Mouse (Mus musculus) limb, embryonic 13.5 days (tissue): Measurements from ENCODE around the gene Trpc4ap. TPM values are rescaled to one million over a fixed set of nuclear protein-coding genes. Genes with fewer than 3 reads are reported as not detected.

Experiments
- ATAC-seq: fragments of 200-750 bp; cut with Nextera tagmentation; 2 replicates; pipeline ENCODE4 v1.8.0; 2017; ENCODE audit warnings: low read depth, moderate number of reproducible peaks, moderate TSS enrichment; ENCODE audit not compliant: low FRiP score
- H3K27ac ChIP-seq: fragments of 300-500 bp; sonication (generic); 2 replicates; pipeline ENCODE4 v1.5.1; 2015; ENCODE audit warnings: inconsistent platforms, mild to moderate bottlenecking, moderate library complexity
- H3K27me3 ChIP-seq: fragments of 300-500 bp; sonication (generic); 2 replicates; pipeline ENCODE4 v1.6.1; 2015; ENCODE audit warnings: mild to moderate bottlenecking, inconsistent platforms
- H3K36me3 ChIP-seq: fragments of 300-500 bp; sonication (generic); 2 replicates; pipeline ENCODE4 v1.6.1; 2015; ENCODE audit warnings: inconsistent platforms, mild to moderate bottlenecking, moderate library complexity
- H3K4me1 ChIP-seq: fragments of 300-500 bp; sonication (generic); 2 replicates; pipeline ENCODE4 v1.6.1; 2015; ENCODE audit warnings: inconsistent platforms
- H3K4me2 ChIP-seq: fragments of 300-500 bp; sonication (generic); replicated peaks from 2 replicates; pipeline ENCODE4 v1.6.1; 2015; ENCODE audit warnings: inconsistent platforms, mild to moderate bottlenecking, moderate library complexity
- H3K4me3 ChIP-seq: fragments of 300-500 bp; sonication (generic); 2 replicates; pipeline ENCODE4 v1.5.1; 2015; ENCODE audit warnings: moderate library complexity, mild to moderate bottlenecking, inconsistent platforms
- H3K9ac ChIP-seq: fragments of 300-500 bp; sonication (generic); 2 replicates; pipeline ENCODE4 v1.6.1; 2015; ENCODE audit warnings: mild to moderate bottlenecking, inconsistent platforms
- H3K9me3 ChIP-seq: fragments of 300-500 bp; sonication (generic); 2 replicates; pipeline ENCODE4 v1.6.1; 2016; ENCODE audit warnings: inconsistent platforms
- WGBS: fragments of 180-500 bp; shearing (Covaris S2); methylation state at CpG from one replicate; pipeline ENCODE4 v1.1.7; 2015; 5-methylcytosine and 5-hydroxymethylcytosine counted together
- polyA plus RNA-seq: library from polyadenylated mRNA; unstranded; fragments of >200 nt; fragmentation: Nextera tagmentation; extraction: Ambion mirVana; gene quantifications from 2 replicates; pipeline ENCODE4 v1.2.1, GENCODE M21; 2015

Gene Trpc4ap
- polyA plus RNA-seq, 1 experiment from 2014 or later, result 160 TPM

DNA sequence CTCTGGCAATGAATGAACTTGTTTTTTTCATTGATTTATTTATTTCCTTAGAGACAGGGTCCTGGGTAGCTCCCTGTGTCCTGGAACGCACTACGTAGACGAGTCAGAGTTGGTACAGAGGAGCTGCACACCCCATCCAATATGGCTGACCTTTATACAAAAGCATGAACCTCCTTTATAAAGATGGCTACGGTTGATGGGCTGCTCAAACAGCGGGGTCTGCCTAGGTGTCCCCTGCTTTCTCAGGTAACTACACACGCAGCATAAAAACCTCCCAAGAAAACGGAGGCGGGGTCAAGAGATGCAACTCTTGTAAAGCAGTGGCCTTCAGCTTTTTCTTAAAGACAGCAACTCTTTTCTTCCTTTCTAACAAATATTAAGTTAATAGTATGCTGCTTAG lies 24.3 kb downstream of the Trpc4ap start:
- WGBS, result 94% methylated on average over 8 of the region's 8 CpGs
- H3K27me3 ChIP-seq, result no peaks in the 10 kb centered on the region
- no peak overlapping the region for H3K27ac ChIP-seq
- no peak overlapping the region for H3K9ac ChIP-seq
- ATAC-seq, result no peak
- H3K36me3 ChIP-seq, result peaks cover 79% of the 10 kb centered on the region
- H3K4me3 ChIP-seq, result no peak overlapping the region
- no peak overlapping the region for H3K4me2 ChIP-seq
- H3K4me1 ChIP-seq, result no peaks in the 10 kb centered on the region
- no peaks in the 10 kb centered on the region for H3K9me3 ChIP-seq

DNA sequence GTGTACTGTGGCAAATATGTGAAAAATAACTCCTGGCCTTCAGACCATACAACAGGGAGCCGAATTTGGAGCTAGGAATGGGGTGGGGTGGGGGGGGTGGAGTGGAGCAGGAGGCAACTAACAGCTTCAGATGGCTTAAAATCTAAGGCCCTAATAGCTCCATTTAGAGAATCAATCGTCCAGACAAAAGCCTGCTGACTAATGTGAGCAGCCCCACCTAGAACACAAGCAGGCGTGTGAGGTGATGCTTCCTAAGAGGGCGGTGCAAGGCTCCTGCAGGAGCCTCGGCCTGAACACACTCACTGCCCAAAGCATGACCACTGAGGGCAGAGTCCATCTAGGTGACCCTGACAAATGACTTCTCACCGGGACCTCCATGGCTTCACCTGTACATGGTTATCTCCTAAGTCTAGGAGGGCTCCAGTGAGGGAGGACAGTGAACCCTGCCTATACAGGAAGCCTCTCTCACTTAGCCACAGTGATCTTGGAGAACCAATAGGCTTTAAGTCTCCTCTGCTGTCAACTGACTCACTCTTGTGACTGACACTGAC lies 28.2 kb downstream of the Trpc4ap start:
- Histone ChIP-seq H3K9ac (no peak overlapping the region), H3K4me1 (no peaks in the 10 kb centered on the region), H3K27me3 (no peaks in the 10 kb centered on the region), H3K4me3 (no peak overlapping the region), H3K4me2 (no peak overlapping the region), H3K27ac (no peak overlapping the region), H3K9me3 (no peaks in the 10 kb centered on the region), H3K36me3 (peaks cover 86% of the 10 kb centered on the region)
- ATAC-seq, result no peak
- 87% methylated on average over 6 of the region's 6 CpGs for WGBS

DNA sequence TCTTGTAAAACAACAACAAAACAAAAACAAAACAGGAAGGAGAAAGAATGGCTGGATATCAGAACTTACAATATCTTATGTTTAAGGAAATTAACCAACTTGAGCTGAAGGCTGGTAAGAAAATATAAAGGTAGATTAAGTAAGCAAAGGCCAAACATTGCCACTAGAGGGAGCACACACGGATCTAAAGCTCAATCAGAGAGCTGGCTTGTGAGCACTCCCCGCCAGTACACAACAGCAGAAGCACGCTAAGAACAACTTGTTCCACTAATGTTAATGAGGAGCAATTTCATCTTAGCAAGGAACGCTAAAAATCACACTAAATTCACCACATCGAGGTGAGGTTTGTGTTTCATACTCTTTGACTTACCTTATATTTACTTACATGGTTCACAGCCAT lies 29.1 kb downstream of the Trpc4ap start:
- Histone ChIP-seq H3K4me1 (no peaks in the 10 kb centered on the region), H3K27me3 (no peaks in the 10 kb centered on the region), H3K9me3 (no peaks in the 10 kb centered on the region), H3K9ac (no peak overlapping the region), H3K36me3 (peaks cover 88% of the 10 kb centered on the region), H3K4me3 (no peak overlapping the region), H3K4me2 (no peak overlapping the region), H3K27ac (no peak overlapping the region)
- no peak for ATAC-seq
- 26% methylated on average over 5 of the region's 5 CpGs for WGBS

DNA sequence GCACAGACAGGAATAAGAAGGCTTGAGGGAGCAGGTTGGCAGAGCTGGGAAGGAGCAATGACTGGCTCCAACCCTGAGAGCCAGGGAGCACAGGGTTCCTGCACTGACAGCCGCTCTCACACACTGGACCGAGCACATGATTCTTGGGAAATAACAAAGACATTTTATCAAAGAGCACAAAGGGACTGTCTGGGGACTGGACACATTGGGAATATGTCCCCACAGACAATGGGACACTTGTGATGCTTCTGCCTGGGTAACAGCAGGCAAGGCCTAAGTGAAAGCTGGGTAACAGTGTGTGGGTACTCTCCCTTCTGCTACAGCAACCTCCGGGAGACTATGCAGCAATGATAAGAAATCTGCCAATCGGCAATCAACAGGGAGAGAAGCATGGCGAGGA lies 29.8 kb downstream of the Trpc4ap start:
- no peak for ATAC-seq
- no peak overlapping the region for H3K4me3 ChIP-seq
- no peak overlapping the region for H3K27ac ChIP-seq
- peaks cover 89% of the 10 kb centered on the region for H3K36me3 ChIP-seq
- 97% methylated on average over 5 of the region's 5 CpGs for WGBS
- H3K9ac ChIP-seq, result no peak overlapping the region
- H3K4me2 ChIP-seq, result no peak overlapping the region
- no peaks in the 10 kb centered on the region for H3K27me3 ChIP-seq
- no peaks in the 10 kb centered on the region for H3K9me3 ChIP-seq
- no peaks in the 10 kb centered on the region for H3K4me1 ChIP-seq

DNA sequence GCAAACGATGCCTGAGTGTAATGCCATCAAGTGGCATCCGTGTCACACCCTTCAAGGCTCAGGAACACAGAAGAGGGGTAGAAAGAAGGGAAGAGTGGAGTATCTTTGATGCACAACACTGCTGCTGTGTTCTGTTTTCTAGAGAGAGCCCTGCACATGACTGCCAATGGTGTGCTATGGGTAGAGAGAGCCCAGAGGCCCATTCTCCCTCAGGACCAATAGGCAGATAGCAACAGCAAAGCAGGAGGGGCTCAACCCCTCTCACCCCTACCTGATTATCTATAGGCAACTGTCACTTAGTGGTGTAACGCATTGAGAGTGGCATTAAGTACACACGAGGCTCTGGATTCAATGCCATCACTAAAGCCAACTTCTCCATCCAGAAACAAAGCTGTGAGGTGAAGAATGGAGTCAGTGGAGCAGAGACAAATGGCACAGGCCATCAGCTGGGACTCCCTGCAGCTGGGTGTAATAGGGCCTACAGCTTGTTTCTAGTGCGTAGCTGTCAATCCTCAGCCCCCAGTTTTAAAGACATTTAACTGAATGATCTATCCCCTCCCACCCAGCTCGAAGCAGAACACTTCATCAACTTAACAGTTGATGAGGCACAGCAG lies 36.3 kb downstream of the Trpc4ap start:
- ATAC-seq, result no peak
- WGBS, result 93% methylated on average over 6 of the region's 6 CpGs
- H3K36me3 ChIP-seq, result peaks cover 90% of the 10 kb centered on the region
- H3K4me1 ChIP-seq, result no peaks in the 10 kb centered on the region
- no peaks in the 10 kb centered on the region for H3K27me3 ChIP-seq
- H3K27ac ChIP-seq, result no peak overlapping the region
- no peak overlapping the region for H3K4me2 ChIP-seq
- H3K9me3 ChIP-seq, result no peaks in the 10 kb centered on the region
- H3K9ac ChIP-seq, result no peak overlapping the region
- no peak overlapping the region for H3K4me3 ChIP-seq

DNA sequence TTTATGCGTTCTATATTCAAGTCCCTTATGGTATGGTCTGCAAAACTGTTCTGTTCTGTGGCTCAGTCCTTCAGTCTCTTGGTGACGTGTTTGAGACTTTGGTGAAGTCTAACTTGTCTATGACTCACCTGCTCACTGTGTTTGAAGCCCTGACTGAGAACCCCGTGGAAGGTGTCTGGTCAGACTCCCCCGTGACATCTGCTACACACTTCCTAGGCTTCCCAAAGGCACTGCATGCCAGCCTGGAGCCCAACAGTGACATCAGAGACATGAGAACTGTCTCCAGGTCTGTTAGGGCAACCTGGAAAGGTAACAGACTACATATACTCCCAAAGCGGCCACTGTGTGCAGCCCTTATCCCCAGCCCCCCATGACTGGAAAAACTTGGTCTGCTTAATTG lies 39.6 kb downstream of the Trpc4ap start:
- Histone ChIP-seq H3K9ac (no peak overlapping the region), H3K27me3 (no peaks in the 10 kb centered on the region), H3K27ac (no peak overlapping the region), H3K4me2 (no peak overlapping the region), H3K4me1 (no peaks in the 10 kb centered on the region), H3K36me3 (peaks cover 91% of the 10 kb centered on the region), H3K9me3 (no peaks in the 10 kb centered on the region), H3K4me3 (no peak overlapping the region)
- no peak for ATAC-seq
- WGBS, result 93% methylated on average over 5 of the region's 5 CpGs

DNA sequence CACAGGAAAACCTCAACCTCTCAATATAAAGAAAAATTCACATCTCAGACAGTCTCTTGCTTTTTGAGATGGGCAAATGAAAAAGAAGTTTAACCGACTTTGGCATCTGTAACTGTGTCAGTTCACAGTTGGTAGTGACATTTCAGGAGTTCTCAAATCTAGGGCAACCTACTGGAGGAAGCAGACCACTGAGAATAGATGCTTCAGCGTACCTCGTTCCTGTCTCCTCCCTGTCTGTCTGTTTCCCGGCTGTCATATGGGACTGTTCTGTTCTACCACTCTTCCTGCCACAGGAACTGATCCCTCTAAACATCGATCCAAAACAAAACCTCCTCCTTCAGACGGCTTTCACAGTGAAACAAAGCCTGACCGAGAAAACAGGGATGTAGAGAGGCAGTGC lies 46.4 kb downstream of the Trpc4ap start:
- H3K4me1 ChIP-seq, result no peaks in the 10 kb centered on the region
- no peak overlapping the region for H3K4me3 ChIP-seq
- no peaks in the 10 kb centered on the region for H3K9me3 ChIP-seq
- peaks cover 93% of the 10 kb centered on the region for H3K36me3 ChIP-seq
- no peaks in the 10 kb centered on the region for H3K27me3 ChIP-seq
- ATAC-seq, result no peak
- no peak overlapping the region for H3K4me2 ChIP-seq
- no peak overlapping the region for H3K27ac ChIP-seq
- WGBS, result 88% methylated on average over 7 of the region's 7 CpGs
- no peak overlapping the region for H3K9ac ChIP-seq

DNA sequence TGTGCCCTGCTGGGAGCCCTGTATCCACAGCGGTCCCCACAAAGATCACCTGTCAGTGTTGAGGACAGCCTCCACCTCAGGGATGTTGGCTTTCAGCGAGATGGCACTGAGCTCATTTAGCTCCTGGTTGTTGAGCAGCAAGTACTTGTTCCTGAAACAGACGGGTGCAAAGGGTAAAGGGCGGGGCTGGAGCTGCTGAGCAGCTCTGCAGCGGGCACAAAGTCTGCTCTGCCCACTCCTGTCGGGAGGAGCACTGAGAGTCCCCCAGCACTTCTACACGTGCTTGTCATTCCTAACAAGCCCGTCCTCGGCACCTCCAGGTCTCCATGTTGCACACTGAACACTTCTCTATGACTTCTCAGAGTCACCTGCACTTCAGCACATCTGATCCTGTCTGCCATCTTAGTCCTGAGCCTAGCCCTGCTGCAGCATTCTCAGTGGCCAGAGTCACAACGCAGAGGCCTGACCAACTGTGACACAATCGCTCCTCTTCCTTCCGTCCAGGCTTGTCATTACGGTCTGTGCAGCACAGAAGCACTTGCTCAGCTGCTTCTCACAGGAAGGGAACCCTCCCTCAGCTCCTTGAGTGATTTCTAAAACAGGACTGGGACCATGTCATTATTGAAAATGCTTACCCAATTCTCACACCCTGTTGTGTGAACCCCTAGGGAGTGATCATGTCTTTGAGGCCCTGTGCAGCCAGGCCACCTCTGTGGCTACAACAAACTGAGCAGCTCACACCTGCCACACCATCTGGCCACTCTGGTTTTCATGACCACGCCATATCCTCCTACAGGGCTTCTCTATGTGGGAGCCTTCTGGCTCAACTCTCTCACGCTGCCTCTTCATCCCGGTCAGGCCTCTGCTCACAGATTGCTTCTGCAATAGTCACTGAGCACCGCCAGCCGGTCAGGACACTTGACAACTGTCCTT lies 50.4 kb downstream of the Trpc4ap start:
- Histone ChIP-seq H3K9me3 (no peaks in the 10 kb centered on the region), H3K4me2 (no peak overlapping the region), H3K4me1 (no peaks in the 10 kb centered on the region), H3K27ac (no peak overlapping the region), H3K36me3 (peaks cover 98% of the 10 kb centered on the region), H3K9ac (no peak overlapping the region), H3K27me3 (no peaks in the 10 kb centered on the region), H3K4me3 (no peak overlapping the region)
- no peak for ATAC-seq
- WGBS, result 84% methylated on average over 18 of the region's 18 CpGs

DNA sequence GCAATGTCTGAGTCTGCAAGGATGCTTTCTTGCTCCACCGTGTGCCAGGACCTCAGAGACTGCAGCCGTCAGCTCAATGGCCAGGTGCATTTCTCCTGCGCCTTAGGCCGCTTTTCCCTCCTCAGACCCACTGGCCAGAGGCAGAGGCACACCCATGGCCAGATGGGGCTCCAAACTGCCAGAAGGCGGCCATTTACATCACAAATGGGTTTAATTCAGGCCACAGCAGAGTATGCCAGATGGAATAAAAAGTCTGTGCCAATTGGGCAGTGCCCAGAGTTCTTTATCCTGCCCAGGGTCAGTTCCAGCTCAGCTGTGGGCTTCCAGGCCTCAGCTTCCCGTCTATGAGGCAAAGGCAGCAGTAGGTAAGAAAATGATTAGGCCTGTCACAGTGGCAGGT lies 51.5 kb downstream of the Trpc4ap start:
- H3K4me2 ChIP-seq, result no peak overlapping the region
- no peak for ATAC-seq
- WGBS, result 91% methylated on average over 6 of the region's 6 CpGs
- H3K27ac ChIP-seq, result no peak overlapping the region
- H3K27me3 ChIP-seq, result no peaks in the 10 kb centered on the region
- H3K9me3 ChIP-seq, result no peaks in the 10 kb centered on the region
- peaks cover 99% of the 10 kb centered on the region for H3K36me3 ChIP-seq
- H3K9ac ChIP-seq, result no peak overlapping the region
- no peak overlapping the region for H3K4me3 ChIP-seq
- no peaks in the 10 kb centered on the region for H3K4me1 ChIP-seq

DNA sequence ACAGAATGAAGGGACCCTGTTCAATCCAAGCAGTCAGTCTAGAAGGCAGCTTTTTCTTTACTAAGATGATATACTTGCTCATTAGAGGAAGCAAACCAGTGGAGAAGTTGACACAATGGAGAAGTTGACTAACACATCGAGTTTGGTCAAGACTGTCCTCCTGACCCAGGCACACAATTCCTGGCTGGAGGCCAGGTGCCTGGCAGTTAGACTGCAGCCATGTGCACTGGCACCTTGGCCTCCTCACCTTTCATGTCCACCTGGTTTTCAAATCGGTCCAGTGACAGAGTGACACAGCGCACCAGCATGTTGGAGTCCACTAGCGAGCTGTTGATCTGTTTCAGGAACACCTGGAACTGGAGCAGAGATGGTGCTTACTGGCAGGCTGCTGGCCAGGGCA lies 54.8 kb downstream of the Trpc4ap start:
- 93% methylated on average over 4 of the region's 4 CpGs for WGBS
- Histone ChIP-seq H3K9ac (no peak overlapping the region), H3K4me1 (no peaks in the 10 kb centered on the region), H3K4me2 (no peak overlapping the region), H3K36me3 (peaks cover 100% of the 10 kb centered on the region), H3K4me3 (no peak overlapping the region), H3K9me3 (no peaks in the 10 kb centered on the region), H3K27me3 (peaks cover 27% of the 10 kb centered on the region), H3K27ac (no peak overlapping the region)
- ATAC-seq, result no peak

DNA sequence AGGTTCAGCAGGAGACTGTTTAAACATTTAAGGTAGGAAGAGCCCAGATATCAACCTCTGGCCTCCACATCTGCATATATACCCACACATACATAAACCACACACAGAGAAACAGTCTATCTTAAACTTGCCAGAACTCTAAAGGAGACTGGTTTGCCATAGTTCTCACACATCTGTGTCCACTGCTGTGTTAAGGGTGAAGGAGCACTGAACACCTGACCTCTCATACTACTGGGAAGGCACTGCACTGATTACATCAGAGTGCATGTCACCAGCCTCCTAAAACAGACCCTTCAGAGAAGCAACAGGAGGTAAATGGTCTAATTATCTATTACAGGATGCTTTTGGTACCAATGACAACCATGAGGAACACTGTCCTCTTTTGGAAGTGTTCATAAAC lies 55.3 kb downstream of the Trpc4ap start:
- no peaks in the 10 kb centered on the region for H3K4me1 ChIP-seq
- no peak overlapping the region for H3K9ac ChIP-seq
- H3K4me3 ChIP-seq, result no peak overlapping the region
- no peak overlapping the region for H3K4me2 ChIP-seq
- H3K27ac ChIP-seq, result no peak overlapping the region
- peaks cover 33% of the 10 kb centered on the region for H3K27me3 ChIP-seq
- H3K9me3 ChIP-seq, result no peaks in the 10 kb centered on the region
- ATAC-seq, result no peak
- H3K36me3 ChIP-seq, result peaks cover 100% of the 10 kb centered on the region

DNA sequence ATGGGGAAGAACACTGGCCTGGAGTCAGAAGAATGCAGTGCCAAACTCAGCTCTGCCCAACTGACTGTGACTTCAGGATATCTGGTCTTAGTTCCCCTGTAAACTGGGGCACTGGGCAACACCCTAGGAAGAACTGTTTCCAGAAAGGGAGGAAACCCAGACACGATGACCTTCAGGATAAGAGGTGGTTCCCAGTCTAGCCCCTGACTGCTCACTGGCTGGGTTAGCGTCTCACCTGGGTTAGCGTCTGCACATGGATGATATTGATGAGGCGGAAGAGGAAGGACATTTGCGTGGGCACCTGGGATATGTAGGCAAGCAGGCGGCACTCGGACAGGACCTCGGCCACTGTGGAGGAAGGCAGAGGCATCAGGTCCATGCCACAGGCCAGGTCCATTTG lies 56.2 kb downstream of the Trpc4ap start:
- no peak for ATAC-seq
- Histone ChIP-seq H3K36me3 (peaks cover 99% of the 10 kb centered on the region), H3K9ac (no peak overlapping the region), H3K4me3 (no peak overlapping the region), H3K27ac (no peak overlapping the region), H3K27me3 (peaks cover 42% of the 10 kb centered on the region), H3K9me3 (no peaks in the 10 kb centered on the region), H3K4me2 (no peak overlapping the region), H3K4me1 (0 out of 2 replicates have a peak, but pooled peaks cover 4% of the 10 kb centered on the region)
- WGBS, result 94% methylated on average over 8 of the region's 8 CpGs
